Mouse (Mus musculus) bone marrow, adult 2 months (tissue): ENCODE measurements around the gene Wscd1.

ENCODE experiments used
- CTCF ChIP-seq: fragments of 200-500 bp; IDR thresholded peaks from 2 replicates; pipeline ENCODE4 v1.5.1; 2011; ENCODE audit warnings: low read length, control low read depth; ENCODE audit not compliant: control insufficient read depth, insufficient read depth
- POLR2A ChIP-seq: fragments of 200-500 bp; IDR thresholded peaks from 2 replicates; pipeline ENCODE4 v1.6.1; 2011; ENCODE audit warnings: low read depth, mild to moderate bottlenecking, control low read depth, low read length, borderline replicate concordance; ENCODE audit not compliant: control insufficient read depth

DNA sequence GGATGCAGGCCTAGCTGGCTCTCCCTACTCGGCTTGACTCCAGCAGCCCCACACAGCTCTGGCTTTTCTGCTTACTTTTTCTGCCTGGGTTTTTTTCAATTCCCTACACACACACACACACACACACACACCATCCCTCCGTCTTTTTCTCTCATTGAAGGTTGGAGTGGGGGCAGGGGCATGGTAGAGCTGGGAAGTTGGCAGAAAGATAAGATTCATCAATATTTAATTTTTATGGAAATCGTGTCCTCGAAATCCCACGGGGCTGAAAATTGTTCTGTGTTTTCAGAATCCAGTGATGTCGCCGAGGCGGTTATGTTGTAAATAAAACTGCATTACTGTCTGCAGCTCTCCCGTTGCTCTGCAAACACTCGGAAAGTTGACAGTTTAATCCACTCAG, 29.9 kb downstream of the Wscd1 start:
- TF ChIP-seq POLR2A (no peak), CTCF (no peak)
